Mouse (Mus musculus) forebrain, embryonic 13.5 days (tissue): ENCODE measurements around the gene Lysmd2. TPM values are rescaled to one million over a fixed set of nuclear protein-coding genes. Genes with fewer than 3 reads are reported as not detected.

ENCODE experiments used
- ATAC-seq: fragments of 200-750 bp; cut with Nextera tagmentation; 2 replicates; pipeline ENCODE4 v1.8.0; 2017
- H3K27ac ChIP-seq: fragments of 300-500 bp; sonication (generic); 2 replicates; pipeline ENCODE4 v1.5.1; 2015; ENCODE audit warnings: inconsistent platforms, mild to moderate bottlenecking, moderate library complexity
- H3K27me3 ChIP-seq: fragments of 300-500 bp; sonication (generic); 2 replicates; pipeline ENCODE4 v1.6.1; 2015; ENCODE audit warnings: mild to moderate bottlenecking, inconsistent platforms
- H3K36me3 ChIP-seq: fragments of 300-500 bp; sonication (generic); 2 replicates; pipeline ENCODE4 v1.6.1; 2015; ENCODE audit warnings: mild to moderate bottlenecking, inconsistent platforms; ENCODE audit not compliant: poor library complexity, severe bottlenecking
- H3K4me1 ChIP-seq: fragments of 300-500 bp; sonication (generic); 2 replicates; pipeline ENCODE4 v1.6.1; 2015; ENCODE audit warnings: inconsistent platforms
- H3K4me2 ChIP-seq: fragments of 300-500 bp; sonication (generic); 2 replicates; pipeline ENCODE4 v1.6.1; 2015; ENCODE audit warnings: inconsistent platforms, mild to moderate bottlenecking, moderate library complexity
- H3K4me3 ChIP-seq: fragments of 300-500 bp; sonication (generic); 2 replicates; pipeline ENCODE4 v1.5.1; 2015; ENCODE audit warnings: mild to moderate bottlenecking, inconsistent platforms
- H3K9ac ChIP-seq: fragments of 300-500 bp; sonication (generic); 2 replicates; pipeline ENCODE4 v1.6.1; 2015; ENCODE audit warnings: mild to moderate bottlenecking, inconsistent platforms
- H3K9me3 ChIP-seq: fragments of 300-500 bp; sonication (generic); replicated peaks from 2 replicates; pipeline ENCODE4 v1.6.1; 2016; ENCODE audit warnings: inconsistent platforms
- WGBS: fragments of 180-500 bp; shearing (Covaris S2); methylation state at CpG from one replicate; pipeline ENCODE4 v1.1.7; 2015; 5-methylcytosine and 5-hydroxymethylcytosine counted together
- polyA plus RNA-seq: library from polyadenylated mRNA; unstranded; fragments of >200 nt; fragmentation: Nextera tagmentation; extraction: Ambion mirVana; gene quantifications from 2 replicates; pipeline ENCODE4 v1.2.1, GENCODE M21; 2015

Gene Lysmd2
- 16.0 and 16.3 TPM in 2 replicates for polyA plus RNA-seq

- Histone ChIP-seq H3K27ac (peak within 1 kb of the TSS; percentile 86), H3K36me3 (no peaks in the 10 kb centered on the region), H3K9me3 (no peaks in the 10 kb centered on the region), H3K4me2 (peak within 1 kb of the TSS; percentile 80), H3K9ac (peak within 1 kb of the TSS; percentile 88), H3K27me3 (0 out of 2 replicates have a peak, but pooled peaks cover 3% of the 10 kb centered on the region), H3K4me1 (0 out of 2 replicates have a peak, but pooled peaks cover 7% of the 10 kb centered on the region), H3K4me3 (peak within 1 kb of the TSS; percentile 77)
- under 1% methylated on average over 85 of the region's 94 CpGs for WGBS
- ATAC-seq: peak; percentile 90
These were observed at the start of gene Lysmd2 for GRCm38 (mm10) chr9:75625556-75626307. TSS of gene Lysmd2 (plus strand) at chr9:75625741.

GRCm38 (mm10) chr9:75579321-75579720, 46.2 kb upstream of the Lysmd2 start:
- ATAC-seq: no peak
- H3K27ac ChIP-seq: no peak overlapping the region
- H3K27me3 ChIP-seq: no peaks in the 10 kb centered on the region
- no peak overlapping the region for H3K4me3 ChIP-seq
- no peaks in the 10 kb centered on the region for H3K9me3 ChIP-seq
- H3K4me2 ChIP-seq: no peak overlapping the region
- WGBS: 90% methylated on average over 6 of the region's 6 CpGs
- H3K4me1 ChIP-seq: no peaks in the 10 kb centered on the region
- H3K36me3 ChIP-seq: peaks cover 87% of the 10 kb centered on the region
- H3K9ac ChIP-seq: no peak overlapping the region

DNA sequence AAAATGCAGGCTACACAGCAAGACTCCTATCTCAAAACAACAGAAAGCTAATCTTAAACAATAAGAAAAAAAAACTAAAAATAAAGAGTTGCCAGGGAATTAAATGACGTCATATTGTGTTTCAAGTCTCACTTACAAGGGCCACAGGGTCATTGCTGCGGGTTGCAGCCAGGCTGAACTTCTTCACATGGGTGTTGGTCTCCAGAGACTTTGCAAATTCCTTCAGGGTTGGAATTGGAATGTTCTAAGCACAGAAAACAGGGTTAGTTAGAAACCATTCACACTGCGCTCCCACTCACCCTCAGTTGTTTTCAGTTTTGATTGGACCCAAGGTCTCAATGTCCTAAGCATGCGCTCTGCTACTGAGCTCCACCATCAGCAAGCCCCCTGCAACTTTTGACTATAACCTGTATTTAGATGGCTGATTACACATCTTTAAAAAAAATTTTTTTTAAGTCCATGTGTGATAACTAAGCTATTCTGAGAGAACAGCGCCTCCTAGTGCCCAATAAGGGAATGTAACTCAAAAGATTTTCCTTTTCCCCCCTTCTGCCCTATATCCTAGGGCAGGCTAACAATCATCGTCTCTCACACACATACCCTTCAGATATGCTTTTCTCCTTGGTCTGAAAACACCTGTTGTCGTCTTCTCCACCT, 43.7 kb upstream of the Lysmd2 start:
- Histone ChIP-seq H3K4me2 (no peak overlapping the region), H3K36me3 (peaks cover 87% of the 10 kb centered on the region), H3K9me3 (no peaks in the 10 kb centered on the region), H3K4me3 (no peak overlapping the region), H3K27me3 (no peaks in the 10 kb centered on the region), H3K9ac (no peak overlapping the region), H3K4me1 (no peaks in the 10 kb centered on the region), H3K27ac (no peak overlapping the region)
- ATAC-seq: peak; percentile 38; the same call in 1 of the 2 replicates
- 57% methylated on average over 7 of the region's 7 CpGs for WGBS

- no peaks in the 10 kb centered on the region for H3K9me3 ChIP-seq
- no peak overlapping the region for H3K9ac ChIP-seq
- no peaks in the 10 kb centered on the region for H3K4me1 ChIP-seq
- WGBS: 76% methylated on average over 15 of the region's 15 CpGs
- H3K4me3 ChIP-seq: no peak overlapping the region
- H3K27ac ChIP-seq: no peak overlapping the region
- ATAC-seq: no peak
- no peak overlapping the region for H3K4me2 ChIP-seq
- H3K36me3 ChIP-seq: peaks cover 98% of the 10 kb centered on the region
- H3K27me3 ChIP-seq: no peaks in the 10 kb centered on the region
These were observed 35.4 kb upstream of the Lysmd2 start for GRCm38 (mm10) chr9:75589850-75590790.

GRCm38 (mm10) chr9:75593481-75593880, 32.1 kb upstream of the Lysmd2 start:
- 83% methylated on average over 5 of the region's 5 CpGs for WGBS
- Histone ChIP-seq H3K4me3 (no peak overlapping the region), H3K36me3 (peaks cover 65% of the 10 kb centered on the region), H3K4me1 (peaks cover 4% of the 10 kb centered on the region), H3K27ac (no peak overlapping the region), H3K4me2 (no peak overlapping the region), H3K27me3 (no peaks in the 10 kb centered on the region), H3K9me3 (no peaks in the 10 kb centered on the region), H3K9ac (no peak overlapping the region)
- peak; percentile 44; the same call in 1 of the 2 replicates for ATAC-seq

GRCm38 (mm10) chr9:75597036-75597435, 28.5 kb upstream of the Lysmd2 start:
- no peak for ATAC-seq
- Histone ChIP-seq H3K4me2 (no peak overlapping the region), H3K9me3 (no peaks in the 10 kb centered on the region), H3K4me1 (peaks cover 27% of the 10 kb centered on the region), H3K4me3 (no peak overlapping the region), H3K9ac (no peak overlapping the region), H3K27me3 (no peaks in the 10 kb centered on the region), H3K27ac (no peak overlapping the region), H3K36me3 (peaks cover 29% of the 10 kb centered on the region)
- WGBS: 94% methylated on average over 13 of the region's 13 CpGs

DNA sequence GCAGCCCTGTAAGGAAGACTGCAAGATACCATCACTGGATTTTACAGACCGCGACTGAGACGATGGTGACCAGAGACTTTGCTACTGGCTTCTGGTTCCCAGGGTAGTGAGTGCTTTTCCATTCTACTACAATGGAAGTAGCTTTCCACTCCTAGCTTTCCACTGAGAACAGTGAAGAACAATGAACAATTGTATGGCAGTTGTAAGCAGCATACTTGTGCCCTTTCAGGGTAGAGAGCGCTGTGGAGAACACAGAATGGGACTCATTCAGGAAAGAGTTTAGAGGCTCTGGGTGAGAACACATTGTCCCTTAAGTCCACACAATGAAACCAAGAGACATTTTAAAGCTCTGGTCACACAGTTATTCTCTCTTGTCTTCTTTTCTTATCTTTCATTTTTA, 27.9 kb upstream of the Lysmd2 start:
- peaks cover 27% of the 10 kb centered on the region for H3K4me1 ChIP-seq
- no peak overlapping the region for H3K9ac ChIP-seq
- 77% methylated on average over 4 of the region's 4 CpGs for WGBS
- H3K27me3 ChIP-seq: no peaks in the 10 kb centered on the region
- no peak overlapping the region for H3K27ac ChIP-seq
- no peak for ATAC-seq
- no peaks in the 10 kb centered on the region for H3K9me3 ChIP-seq
- peaks cover 24% of the 10 kb centered on the region for H3K36me3 ChIP-seq
- H3K4me3 ChIP-seq: no peak overlapping the region
- H3K4me2 ChIP-seq: no peak overlapping the region

DNA sequence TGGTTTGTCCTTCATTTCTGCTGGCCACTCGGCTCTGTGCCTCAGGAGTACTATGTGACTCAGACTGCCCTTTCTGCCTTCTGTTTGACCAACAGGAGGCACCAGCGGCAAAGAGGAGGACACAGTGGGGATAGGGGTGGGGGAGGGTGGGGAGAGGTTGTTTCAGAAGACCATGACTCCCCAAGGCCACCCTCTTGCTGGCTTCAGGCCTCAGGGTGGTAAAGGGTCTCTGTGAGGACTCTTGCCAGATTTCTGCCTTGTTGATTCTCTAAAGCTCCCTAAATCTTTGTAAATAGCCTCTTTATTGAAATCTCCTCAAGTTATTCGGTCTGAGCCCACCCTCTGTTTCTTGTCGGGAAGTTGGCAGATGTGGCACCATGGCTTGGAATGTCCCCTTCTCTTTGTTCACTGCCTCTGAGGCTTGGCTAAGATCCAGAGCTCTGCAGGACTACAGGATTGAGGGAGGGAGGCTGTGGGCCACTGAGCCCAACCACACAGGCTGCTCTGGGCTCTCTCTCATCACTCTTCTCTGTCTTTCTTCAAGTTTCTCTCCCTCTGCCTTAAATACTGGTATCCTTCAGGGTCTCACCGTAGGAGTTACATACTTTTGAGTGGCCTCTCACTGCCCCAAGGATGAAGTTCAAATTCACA, 26.2 kb upstream of the Lysmd2 start:
- no peak overlapping the region for H3K4me2 ChIP-seq
- H3K36me3 ChIP-seq: peaks cover 10% of the 10 kb centered on the region
- H3K4me1 ChIP-seq: peaks cover 27% of the 10 kb centered on the region
- H3K9me3 ChIP-seq: no peaks in the 10 kb centered on the region
- no peak overlapping the region for H3K4me3 ChIP-seq
- 29% methylated on average over 5 of the region's 5 CpGs for WGBS
- H3K27ac ChIP-seq: no peak overlapping the region
- H3K9ac ChIP-seq: no peak overlapping the region
- ATAC-seq: peak; percentile 92
- no peaks in the 10 kb centered on the region for H3K27me3 ChIP-seq

- no peak overlapping the region for H3K9ac ChIP-seq
- no peak for ATAC-seq
These were observed 25.2 kb upstream of the Lysmd2 start for GRCm38 (mm10) chr9:75600166-75600934.

DNA sequence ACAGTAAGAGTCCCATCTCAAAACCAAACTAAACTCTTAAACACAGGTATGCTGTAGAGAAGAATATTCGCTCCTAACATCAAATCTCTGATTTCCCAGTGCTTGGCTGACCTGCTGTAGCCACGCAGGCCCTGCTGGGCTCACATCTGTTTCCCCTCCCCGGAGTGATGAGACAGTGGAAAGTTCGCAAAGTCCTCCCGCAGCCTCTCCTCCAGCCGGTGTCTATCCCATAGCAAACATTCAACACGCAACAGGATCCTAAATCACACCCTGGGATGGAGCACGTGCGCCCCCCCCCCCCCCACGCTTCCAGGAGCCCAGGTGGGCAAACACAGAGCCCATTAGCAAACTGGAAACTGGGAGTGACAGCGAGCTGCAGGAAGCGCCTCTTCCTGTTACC, 24.0 kb upstream of the Lysmd2 start:
- Histone ChIP-seq H3K36me3 (peaks cover 13% of the 10 kb centered on the region), H3K4me1 (peaks cover 27% of the 10 kb centered on the region), H3K27ac (no peak overlapping the region), H3K27me3 (no peaks in the 10 kb centered on the region), H3K4me2 (no peak overlapping the region), H3K9me3 (no peaks in the 10 kb centered on the region), H3K9ac (no peak overlapping the region), H3K4me3 (no peak overlapping the region)
- no peak for ATAC-seq
- 72% methylated on average over 12 of the region's 12 CpGs for WGBS

More at GRCm38 (mm10) chr9:75600166-75600934, 25.2 kb upstream of the Lysmd2 start:
- 74% methylated on average over 7 of the region's 7 CpGs for WGBS
- H3K27ac ChIP-seq: no peak overlapping the region; the same call in 1 of the 2 replicates
- H3K36me3 ChIP-seq: peaks cover 12% of the 10 kb centered on the region
- peaks cover 27% of the 10 kb centered on the region for H3K4me1 ChIP-seq
- H3K9me3 ChIP-seq: no peaks in the 10 kb centered on the region
- no peaks in the 10 kb centered on the region for H3K27me3 ChIP-seq
- no peak overlapping the region for H3K4me3 ChIP-seq
- H3K4me2 ChIP-seq: no peak overlapping the region

- 91% methylated on average over 4 of the region's 4 CpGs for WGBS
- Histone ChIP-seq H3K27ac (no peak overlapping the region), H3K4me1 (peaks cover 12% of the 10 kb centered on the region), H3K4me3 (no peak overlapping the region), H3K36me3 (peaks cover 15% of the 10 kb centered on the region), H3K9me3 (no peaks in the 10 kb centered on the region), H3K4me2 (no peak overlapping the region), H3K9ac (no peak overlapping the region), H3K27me3 (no peaks in the 10 kb centered on the region)
- no peak for ATAC-seq
These were observed 18.0 kb upstream of the Lysmd2 start for GRCm38 (mm10) chr9:75607496-75607895.
